Mouse (Mus musculus) layer of hippocampus, postnatal 14 days (tissue): Measurements from ENCODE around the gene Olfr1393. TPM values are rescaled to one million over a fixed set of nuclear protein-coding genes. Genes with fewer than 3 reads are reported as not detected.
"Not testable (repeated sequence)": the region's sequence is repeated elsewhere in the genome, so short reads cannot be mapped to it uniquely, and the experiment has no call there.

Experiments
- DNase-seq, 2 experiments: peaks; one replicate each; pipeline ENCODE4 v3.0.0; 2021 to 2022; ENCODE audit warnings: low spot score in 2 of 2, mixed read lengths in 1 of 2
- total RNA-seq, 2 experiments: library from RNA; stranded (reverse); gene quantifications; 2 replicates each; pipeline ENCODE4 v1.2.3; 2021

Olfr1393 gene
- total RNA-seq, 2 experiments from 2014 or later, result 0.14 to 0.26 TPM

- peak; percentile 60 to 71 for DNase-seq
Measured at GRCm38 (mm10) chr11:49250422-49251379, 27.4 kb upstream of the Olfr1393 start.

GRCm38 (mm10) chr11:49251380-49251761 is 26.7 kb upstream of the Olfr1393 start:
- no peak for DNase-seq

- no peak for DNase-seq
Measured at GRCm38 (mm10) chr11:49252048-49252447, 26.1 kb upstream of the Olfr1393 start.

GRCm38 (mm10) chr11:49253035-49253434 is 25.1 kb upstream of the Olfr1393 start:
- no peak for DNase-seq

GRCm38 (mm10) chr11:49259296-49259695 is 18.8 kb upstream of the Olfr1393 start:
- no peak for DNase-seq

- no peak for DNase-seq
Measured at GRCm38 (mm10) chr11:49259829-49260228, 18.3 kb upstream of the Olfr1393 start.

- no peak for DNase-seq
Measured at GRCm38 (mm10) chr11:49260598-49261312, 17.3 kb upstream of the Olfr1393 start.

- DNase-seq, result no peak
Measured at GRCm38 (mm10) chr11:49261313-49261855, 16.7 kb upstream of the Olfr1393 start.

GRCm38 (mm10) chr11:49262286-49262685 is 15.8 kb upstream of the Olfr1393 start:
- DNase-seq, result no peak

GRCm38 (mm10) chr11:49263149-49263548 is 15.0 kb upstream of the Olfr1393 start:
- no peak for DNase-seq

GRCm38 (mm10) chr11:49264081-49264480 is 14.0 kb upstream of the Olfr1393 start:
- no peak for DNase-seq

GRCm38 (mm10) chr11:49264622-49265021 is 13.5 kb upstream of the Olfr1393 start:
- DNase-seq, result no peak

- no peak for DNase-seq
Measured at GRCm38 (mm10) chr11:49265101-49265500, 13.0 kb upstream of the Olfr1393 start.

GRCm38 (mm10) chr11:49266671-49267070 is 11.4 kb upstream of the Olfr1393 start:
- DNase-seq, result no peak

- no peak for DNase-seq
Measured at GRCm38 (mm10) chr11:49267316-49267715, 10.8 kb upstream of the Olfr1393 start.

GRCm38 (mm10) chr11:49267970-49268579 is 10.0 kb upstream of the Olfr1393 start:
- no peak for DNase-seq

- DNase-seq, result no peak
Measured at GRCm38 (mm10) chr11:49269761-49270160, 8.3 kb upstream of the Olfr1393 start.

GRCm38 (mm10) chr11:49270368-49270767 is 7.7 kb upstream of the Olfr1393 start:
- no peak for DNase-seq

- peak; percentile 32 to 55 for DNase-seq
Measured at GRCm38 (mm10) chr11:49271334-49271733, 6.8 kb upstream of the Olfr1393 start.

GRCm38 (mm10) chr11:49273834-49274519 is 4.1 kb upstream of the Olfr1393 start:
- no peak for DNase-seq

GRCm38 (mm10) chr11:49284982-49285381 is 6.9 kb downstream of the Olfr1393 start, which contains the start of gene Olfr1392:
Gene Olfr1392, plus strand, starts transcription at chr11:49285282.
- DNase-seq, result not testable (repeated sequence)
